Mouse (Mus musculus) heart, adult 2 months (tissue): ENCODE measurements at regions not wholly inside any gene's neighbourhood (a gene's known extent, or its start where the extent isn't known, plus 50 kb on each side); places are given as distances from the start of the nearest gene placed in this dataset.

Source experiments
- CTCF ChIP-seq: fragments of 200-600 bp; IDR thresholded peaks from 2 replicates; pipeline ENCODE4 v1.8.1; 2022; ENCODE audit warnings: antibody characterized with exemption, mild to moderate bottlenecking, moderate library complexity
- EP300 ChIP-seq: fragments of 200-500 bp; IDR thresholded peaks from 2 replicates; pipeline ENCODE4 v1.6.1; 2011; ENCODE audit warnings: low read depth, low read length, control low read depth; ENCODE audit not compliant: insufficient read depth
- POLR2A ChIP-seq: fragments of 200-500 bp; IDR thresholded peaks from 2 replicates; pipeline ENCODE4 v1.6.1; 2011; ENCODE audit warnings: mild to moderate bottlenecking, low read depth, low read length, control low read depth; ENCODE audit not compliant: insufficient read depth

DNA sequence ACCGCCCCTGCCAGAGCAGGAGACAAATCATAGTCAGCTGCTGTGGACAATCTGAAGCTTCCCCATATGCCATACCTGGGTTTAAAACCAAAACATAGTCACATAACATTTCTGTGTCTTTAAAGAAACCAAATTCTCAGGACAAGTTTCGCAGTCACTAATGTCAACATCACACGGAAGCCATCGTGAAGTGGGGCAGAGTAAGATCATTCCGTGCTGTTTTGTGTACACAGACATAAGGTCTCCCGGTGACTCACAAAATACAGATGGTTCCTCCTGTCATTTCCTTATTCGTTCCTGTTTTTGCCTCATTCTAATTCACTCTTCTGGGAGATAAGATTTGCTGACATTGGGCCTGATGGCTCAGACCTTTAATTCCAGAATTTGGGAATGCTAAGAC is 162.1 kb upstream of the Alg10b start:
- TF ChIP-seq CTCF: no peak
- TF ChIP-seq POLR2A: no peak
- TF ChIP-seq EP300: no peak
